Mouse (Mus musculus) heart, embryonic 13.5 days (tissue): ENCODE data around the gene Ubap2l. TPM values are rescaled to one million over a fixed set of nuclear protein-coding genes. Genes with fewer than 3 reads are reported as not detected.

Experiments used
- ATAC-seq: fragments of 200-750 bp; cut with Nextera tagmentation; 2 replicates; pipeline ENCODE4 v1.8.0; 2017; ENCODE audit warnings: moderate TSS enrichment; ENCODE audit not compliant: insufficient number of reproducible peaks, low FRiP score, low TSS enrichment; ENCODE audit errors: extremely low read depth
- H3K27ac ChIP-seq: fragments of 300-500 bp; sonication (generic); replicated peaks from 2 replicates; pipeline ENCODE4 v1.5.1; 2015; ENCODE audit warnings: moderate library complexity, mild to moderate bottlenecking, inconsistent platforms
- H3K27me3 ChIP-seq: fragments of 300-500 bp; sonication (generic); replicated peaks from 2 replicates; pipeline ENCODE4 v1.6.1; 2015; ENCODE audit warnings: mild to moderate bottlenecking, inconsistent platforms
- H3K36me3 ChIP-seq: fragments of 300-500 bp; sonication (generic); 2 replicates; pipeline ENCODE4 v1.6.1; 2015; ENCODE audit warnings: mild to moderate bottlenecking, inconsistent platforms
- H3K4me1 ChIP-seq: fragments of 300-500 bp; sonication (generic); 2 replicates; pipeline ENCODE4 v1.6.1; 2015; ENCODE audit warnings: inconsistent platforms
- H3K4me2 ChIP-seq: fragments of 300-500 bp; sonication (generic); 2 replicates; pipeline ENCODE4 v1.6.1; 2015; ENCODE audit warnings: inconsistent platforms, mild to moderate bottlenecking, moderate library complexity
- H3K4me3 ChIP-seq: fragments of 300-500 bp; sonication (generic); 2 replicates; pipeline ENCODE4 v1.5.1; 2015; ENCODE audit warnings: moderate library complexity, mild to moderate bottlenecking, inconsistent platforms
- H3K9ac ChIP-seq: fragments of 300-500 bp; sonication (generic); 2 replicates; pipeline ENCODE4 v1.6.1; 2015; ENCODE audit warnings: inconsistent platforms, mild to moderate bottlenecking, moderate library complexity
- H3K9me3 ChIP-seq: fragments of 300-500 bp; sonication (generic); 2 replicates; pipeline ENCODE4 v1.6.1; 2016; ENCODE audit warnings: inconsistent platforms
- WGBS: fragments of 180-500 bp; shearing (Covaris S2); methylation state at CpG from one replicate; pipeline ENCODE4 v1.1.7; 2015; ENCODE audit warnings: mixed read lengths; 5-methylcytosine and 5-hydroxymethylcytosine counted together
- polyA plus RNA-seq: library from polyadenylated mRNA; unstranded; fragments of >200 nt; fragmentation: Nextera tagmentation; extraction: Ambion mirVana; gene quantifications from 2 replicates; pipeline ENCODE4 v1.2.1, GENCODE M21; 2015

Ubap2l gene
- polyA plus RNA-seq, 1 experiment from 2014 or later, result 121 TPM

GRCm38 (mm10) chr3:90065553-90065952, 13.1 kb upstream of the Ubap2l start:
- 57% methylated on average over 3 of the region's 3 CpGs for WGBS
- H3K36me3 ChIP-seq, result peaks cover 52% of the 10 kb centered on the region

DNA sequence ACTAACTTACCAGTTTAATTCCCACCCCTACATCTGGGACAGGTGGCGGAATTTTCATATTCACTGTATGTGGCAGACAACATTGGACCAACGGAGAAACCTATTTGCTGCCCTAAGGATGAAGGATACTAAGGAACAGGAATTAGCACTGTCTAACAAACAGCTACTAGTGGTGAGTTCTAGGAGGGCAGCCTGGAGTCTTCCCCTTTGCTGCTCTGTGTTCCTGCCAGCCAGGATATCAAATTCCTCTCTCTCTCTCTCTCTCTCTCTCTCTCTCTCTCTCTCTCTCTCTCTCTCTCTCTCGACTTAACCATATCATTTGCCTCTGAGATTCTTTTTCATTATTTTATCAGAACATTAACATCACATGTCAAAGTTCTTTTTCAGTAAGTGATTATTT, 12.0 kb upstream of the Ubap2l start:
- Histone ChIP-seq H3K4me1 (no peaks in the 10 kb centered on the region; the same call in 1 of the 2 replicates), H3K4me3 (no peak overlapping the region), H3K36me3 (peaks cover 63% of the 10 kb centered on the region), H3K9me3 (no peaks in the 10 kb centered on the region), H3K9ac (no peak overlapping the region), H3K27me3 (no peaks in the 10 kb centered on the region), H3K27ac (no peak overlapping the region), H3K4me2 (no peak overlapping the region)
- ATAC-seq, result no peak
- WGBS, result 62% methylated on average over 3 of the region's 3 CpGs

More at GRCm38 (mm10) chr3:90065553-90065952, 13.1 kb upstream of the Ubap2l start:
- Histone ChIP-seq H3K9ac (no peak overlapping the region), H3K4me1 (no peaks in the 10 kb centered on the region; the same call in 1 of the 2 replicates), H3K4me3 (no peak overlapping the region), H3K27ac (no peak overlapping the region), H3K27me3 (no peaks in the 10 kb centered on the region), H3K9me3 (no peaks in the 10 kb centered on the region), H3K4me2 (no peak overlapping the region)
- no peak for ATAC-seq

DNA sequence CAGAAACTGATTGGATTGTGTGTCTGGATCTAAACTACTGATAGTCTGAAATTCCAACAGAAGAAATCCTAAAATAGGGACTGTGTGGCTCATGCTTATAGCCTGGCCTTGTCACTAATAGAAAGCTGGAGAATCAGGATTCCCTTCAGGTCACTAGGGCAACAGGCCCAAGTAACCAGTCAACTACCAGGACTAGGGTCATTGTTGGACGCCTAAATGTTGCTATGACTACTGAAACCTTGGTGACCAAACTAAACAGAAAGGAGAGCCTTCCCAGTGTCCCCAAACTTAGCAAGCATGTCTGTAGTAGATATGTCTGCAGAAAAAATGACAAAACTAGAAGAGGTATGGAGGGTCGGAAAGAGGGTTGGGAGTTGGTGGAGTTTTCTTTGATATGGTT, 10.1 kb upstream of the Ubap2l start:
- H3K36me3 ChIP-seq, result peaks cover 76% of the 10 kb centered on the region
- H3K4me1 ChIP-seq, result no peaks in the 10 kb centered on the region
- 55% methylated on average over 2 of the region's 2 CpGs for WGBS
- H3K4me2 ChIP-seq, result no peak overlapping the region
- H3K27me3 ChIP-seq, result no peaks in the 10 kb centered on the region
- no peak for ATAC-seq
- H3K27ac ChIP-seq, result no peak overlapping the region
- H3K9me3 ChIP-seq, result no peaks in the 10 kb centered on the region
- no peak overlapping the region for H3K9ac ChIP-seq
- H3K4me3 ChIP-seq, result no peak overlapping the region

GRCm38 (mm10) chr3:90061549-90061948, 9.1 kb upstream of the Ubap2l start:
- no peaks in the 10 kb centered on the region for H3K4me1 ChIP-seq
- no peaks in the 10 kb centered on the region for H3K27me3 ChIP-seq
- H3K4me3 ChIP-seq, result no peak overlapping the region
- no peak overlapping the region for H3K27ac ChIP-seq
- no peak overlapping the region for H3K4me2 ChIP-seq
- no peaks in the 10 kb centered on the region for H3K9me3 ChIP-seq
- H3K9ac ChIP-seq, result no peak overlapping the region
- H3K36me3 ChIP-seq, result peaks cover 85% of the 10 kb centered on the region
- no peak for ATAC-seq
- WGBS, result 89% methylated on average over 6 of the region's 6 CpGs

GRCm38 (mm10) chr3:90051441-90052350, 732 bp downstream of the Ubap2l start, which contains the start of gene 4933434E20Rik:
4933434E20Rik (plus strand) TSS chr3:90051636.
- peak within 1 kb of the TSS; percentile 92 for H3K4me3 ChIP-seq

GRCm38 (mm10) chr3:90049691-90050090, 2.7 kb downstream of the Ubap2l start:
- H3K27me3 ChIP-seq, result no peaks in the 10 kb centered on the region
- 0 out of 2 replicates have a peak overlapping the region, but pooled peaks have one; percentile 13 for H3K4me2 ChIP-seq
- H3K4me3 ChIP-seq, result no peak overlapping the region
- no peaks in the 10 kb centered on the region for H3K9me3 ChIP-seq
- 76% methylated on average over 3 of the region's 3 CpGs for WGBS
- H3K9ac ChIP-seq, result no peak overlapping the region
- H3K27ac ChIP-seq, result no peak overlapping the region
- H3K36me3 ChIP-seq, result peaks cover 41% of the 10 kb centered on the region
- H3K4me1 ChIP-seq, result peaks cover 26% of the 10 kb centered on the region
- no peak for ATAC-seq

More at GRCm38 (mm10) chr3:90051441-90052350, 732 bp downstream of the Ubap2l start, which contains the start of gene 4933434E20Rik:
- H3K4me1 ChIP-seq, result peaks cover 34% of the 10 kb centered on the region
- peak within 1 kb of the TSS; percentile 98 for H3K27ac ChIP-seq
- ATAC-seq, result peak; percentile 52
- H3K36me3 ChIP-seq, result peaks cover 43% of the 10 kb centered on the region
- no peaks in the 10 kb centered on the region for H3K9me3 ChIP-seq
- WGBS, result under 1% methylated on average over 42 of the region's 43 CpGs
- peak within 1 kb of the TSS; percentile 93 for H3K4me2 ChIP-seq
- H3K27me3 ChIP-seq, result no peaks in the 10 kb centered on the region
- H3K9ac ChIP-seq, result peak within 1 kb of the TSS; percentile 98

DNA sequence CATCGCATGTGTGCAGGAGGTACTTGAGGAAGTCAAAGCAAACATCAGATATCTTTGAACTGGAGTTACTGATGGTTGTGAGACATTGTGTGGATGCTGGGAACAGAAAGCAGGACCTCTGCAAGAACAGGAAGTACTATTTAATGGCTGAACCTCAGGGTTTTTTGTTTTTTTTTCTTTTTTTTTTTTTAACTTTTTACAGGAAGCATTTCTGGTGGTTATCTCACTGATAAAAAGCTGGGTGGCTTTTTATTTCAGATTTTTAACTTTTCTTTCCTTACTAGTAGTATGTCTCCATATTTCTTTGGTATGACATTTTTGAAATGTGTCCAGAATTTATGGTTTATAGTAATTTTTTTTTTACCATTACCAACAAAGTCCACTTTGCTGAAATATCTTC, 16.2 kb downstream of the Ubap2l start:
- no peak for ATAC-seq
- Histone ChIP-seq H3K4me1 (no peaks in the 10 kb centered on the region), H3K27me3 (no peaks in the 10 kb centered on the region), H3K4me3 (no peak overlapping the region), H3K4me2 (no peak overlapping the region), H3K9me3 (no peaks in the 10 kb centered on the region), H3K27ac (no peak overlapping the region), H3K36me3 (peaks cover 91% of the 10 kb centered on the region), H3K9ac (no peak overlapping the region)
- WGBS, result 91% methylated on average over 1 of the region's 1 CpGs

GRCm38 (mm10) chr3:90034653-90035052, 17.8 kb downstream of the Ubap2l start:
- no peak overlapping the region for H3K27ac ChIP-seq
- H3K27me3 ChIP-seq, result no peaks in the 10 kb centered on the region
- 86% methylated on average over 2 of the region's 2 CpGs for WGBS
- ATAC-seq, result no peak
- no peak overlapping the region for H3K4me3 ChIP-seq
- H3K4me1 ChIP-seq, result no peaks in the 10 kb centered on the region
- H3K4me2 ChIP-seq, result no peak overlapping the region
- peaks cover 93% of the 10 kb centered on the region for H3K36me3 ChIP-seq
- H3K9me3 ChIP-seq, result no peaks in the 10 kb centered on the region
- no peak overlapping the region for H3K9ac ChIP-seq

GRCm38 (mm10) chr3:90016626-90017025, 35.8 kb downstream of the Ubap2l start:
- 88% methylated on average over 4 of the region's 4 CpGs for WGBS
- Histone ChIP-seq H3K9ac (no peak overlapping the region), H3K27me3 (no peaks in the 10 kb centered on the region)

DNA sequence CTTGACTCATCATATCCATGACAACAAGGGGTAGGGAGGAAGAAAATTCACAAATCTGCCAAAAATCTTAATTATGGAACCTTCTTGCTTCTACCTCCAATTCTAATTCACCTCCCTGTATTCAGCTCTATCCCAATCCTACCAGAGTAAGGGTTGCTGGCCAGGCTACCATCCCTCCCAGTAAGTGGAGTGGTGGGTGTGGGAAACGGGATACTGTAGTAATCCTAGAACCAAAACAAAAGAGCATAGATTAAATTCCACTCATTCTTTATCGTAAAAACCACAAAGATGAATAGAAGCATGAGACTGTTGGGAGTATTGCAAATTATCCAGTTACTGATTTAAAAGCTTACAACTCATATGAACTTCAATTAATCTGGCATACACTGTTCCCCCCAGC, 42.1 kb downstream of the Ubap2l start:
- H3K4me2 ChIP-seq, result no peak overlapping the region
- H3K27me3 ChIP-seq, result no peaks in the 10 kb centered on the region
- ATAC-seq, result no peak
- WGBS, result 61% methylated on average over 2 of the region's 2 CpGs
- no peaks in the 10 kb centered on the region for H3K4me1 ChIP-seq
- H3K9ac ChIP-seq, result no peak overlapping the region
- peaks cover 99% of the 10 kb centered on the region for H3K36me3 ChIP-seq
- H3K27ac ChIP-seq, result no peak overlapping the region
- no peak overlapping the region for H3K4me3 ChIP-seq
- H3K9me3 ChIP-seq, result no peaks in the 10 kb centered on the region

More at GRCm38 (mm10) chr3:90016626-90017025, 35.8 kb downstream of the Ubap2l start:
- peaks cover 100% of the 10 kb centered on the region for H3K36me3 ChIP-seq
- no peaks in the 10 kb centered on the region for H3K9me3 ChIP-seq
- no peak overlapping the region for H3K4me3 ChIP-seq
- H3K27ac ChIP-seq, result no peak overlapping the region
- H3K4me1 ChIP-seq, result no peaks in the 10 kb centered on the region
- H3K4me2 ChIP-seq, result no peak overlapping the region
- ATAC-seq, result no peak

DNA sequence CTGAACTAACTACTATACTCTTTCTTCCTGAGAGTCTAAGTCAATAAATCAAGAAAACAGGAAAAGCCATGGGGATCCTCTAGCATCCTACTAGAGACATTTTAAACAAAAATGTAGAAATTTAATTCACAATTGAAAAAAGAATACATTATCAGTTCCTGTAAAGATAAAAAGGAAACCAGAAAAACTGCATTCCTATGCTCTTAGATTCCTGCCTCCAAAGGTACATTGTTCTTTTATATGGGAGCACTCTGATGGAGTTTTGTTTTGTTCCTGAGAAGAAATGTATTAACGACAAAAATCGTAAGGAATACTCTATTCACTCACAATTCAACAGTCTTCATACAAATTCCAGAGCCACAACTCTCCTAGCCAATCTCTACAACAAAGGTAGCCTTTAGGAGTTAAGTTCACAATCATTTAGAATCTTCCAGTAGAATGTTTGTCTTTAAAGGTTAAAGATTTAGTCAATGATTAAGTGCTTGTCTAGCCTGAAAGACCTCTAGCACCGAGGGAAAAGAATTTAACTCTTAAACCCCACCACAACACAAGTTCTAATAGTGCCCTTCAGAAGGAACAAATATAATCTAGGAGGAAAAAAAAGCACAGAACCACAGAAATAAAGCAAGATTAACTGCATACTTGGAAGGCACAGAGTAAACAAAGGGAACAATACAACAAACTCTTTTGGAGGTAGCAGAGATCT, 48.2 kb downstream of the Ubap2l start:
- no peak overlapping the region for H3K4me3 ChIP-seq
- no peaks in the 10 kb centered on the region for H3K9me3 ChIP-seq
- H3K27me3 ChIP-seq, result no peaks in the 10 kb centered on the region
- H3K27ac ChIP-seq, result no peak overlapping the region
- no peak for ATAC-seq
- H3K36me3 ChIP-seq, result peaks cover 95% of the 10 kb centered on the region
- 68% methylated on average over 3 of the region's 3 CpGs for WGBS
- H3K9ac ChIP-seq, result no peak overlapping the region
- peaks cover 5% of the 10 kb centered on the region for H3K4me1 ChIP-seq
- H3K4me2 ChIP-seq, result no peak overlapping the region
